Mouse (Mus musculus) cortical plate, adult 2 months (tissue): ENCODE results near the gene Sez6l2.

Experiments used
- CTCF ChIP-seq: fragments of 200-500 bp; IDR thresholded peaks from 2 replicates; pipeline ENCODE4 v1.5.1; 2011; ENCODE audit warnings: mild to moderate bottlenecking, control low read depth, low read length; ENCODE audit not compliant: insufficient read depth; ENCODE audit errors: extremely low read depth
- POLR2A ChIP-seq: fragments of 200-500 bp; IDR thresholded peaks from 2 replicates; pipeline ENCODE4 v1.6.1; 2011; ENCODE audit warnings: mild to moderate bottlenecking, low read length, control low read depth; ENCODE audit not compliant: insufficient read depth; ENCODE audit errors: extremely low read depth

GRCm38 (mm10) chr7:126905590-126905989, 44.8 kb upstream of the Sez6l2 start:
- TF ChIP-seq CTCF (no peak), POLR2A (no peak)
